Mouse (Mus musculus) heart, embryonic 16.5 days (tissue): ENCODE data around the gene Lypd3. TPM values are rescaled to one million over a fixed set of nuclear protein-coding genes. Genes with fewer than 3 reads are reported as not detected.

Experiments
- ATAC-seq: fragments of 200-750 bp; cut with Nextera tagmentation; replicated peaks from 2 replicates; pipeline ENCODE4 v1.8.0; 2017; ENCODE audit warnings: moderate number of reproducible peaks; ENCODE audit not compliant: insufficient read depth, low FRiP score; ENCODE audit errors: extremely low read depth
- H3K27ac ChIP-seq: fragments of 300-500 bp; sonication (generic); 2 replicates; pipeline ENCODE4 v1.5.1; 2014; ENCODE audit warnings: mild to moderate bottlenecking, low read length, control low read depth, moderate library complexity
- H3K27me3 ChIP-seq: fragments of 300-500 bp; sonication (generic); 2 replicates; pipeline ENCODE4 v1.6.1; 2014; ENCODE audit warnings: low read length, mixed read lengths; ENCODE audit not compliant: control insufficient read depth, insufficient read depth
- H3K36me3 ChIP-seq: fragments of 300-500 bp; sonication (generic); 2 replicates; pipeline ENCODE4 v1.6.1; 2014; ENCODE audit not compliant: control insufficient read depth, insufficient read depth
- H3K4me1 ChIP-seq: fragments of 300-500 bp; sonication (generic); 2 replicates; pipeline ENCODE4 v1.6.1; 2014; ENCODE audit warnings: low read length, mixed read lengths; ENCODE audit not compliant: control insufficient read depth, insufficient read depth
- H3K4me2 ChIP-seq: fragments of 300-500 bp; sonication (generic); 2 replicates; pipeline ENCODE4 v1.6.1; 2014; ENCODE audit warnings: low read depth, mild to moderate bottlenecking, control low read depth, low read length
- H3K4me3 ChIP-seq: fragments of 300-500 bp; sonication (generic); 2 replicates; pipeline ENCODE4 v1.5.1; 2014; ENCODE audit warnings: mild to moderate bottlenecking, control low read depth, low read length
- H3K9ac ChIP-seq: fragments of 300-500 bp; sonication (generic); 2 replicates; pipeline ENCODE4 v1.6.1; 2014; ENCODE audit warnings: low read length, control low read depth
- H3K9me3 ChIP-seq: fragments of 300-500 bp; sonication (generic); replicated peaks from 2 replicates; pipeline ENCODE4 v1.6.1; 2016; ENCODE audit warnings: low read length; ENCODE audit not compliant: control insufficient read depth
- WGBS: fragments of 180-500 bp; shearing (Covaris S2); extraction: QIAGEN DNeasy Blood & Tissue Kit; methylation state at CpG from one replicate; pipeline ENCODE4 v1.1.7; 2014; 5-methylcytosine and 5-hydroxymethylcytosine counted together
- polyA plus RNA-seq: library from polyadenylated mRNA; unstranded; fragments of >200 nt; fragmentation: Nextera tagmentation; extraction: Ambion mirVana; gene quantifications from 2 replicates; pipeline ENCODE4 v1.2.1, GENCODE M21; 2015

The Lypd3 gene
- polyA plus RNA-seq, 1 experiment from 2014 or later = 0.08 TPM

- ATAC-seq = no peak
- peaks cover 31% of the 10 kb centered on the region for H3K27me3 ChIP-seq
These were observed 6.1 kb downstream of the Lypd3 start for GRCm38 (mm10) chr7:24642491-24642890.

GRCm38 (mm10) chr7:24644492-24644891 lies 8.1 kb downstream of the Lypd3 start:
- Histone ChIP-seq H3K27me3 (peaks cover 15% of the 10 kb centered on the region), H3K9ac (no peak overlapping the region), H3K4me3 (no peak overlapping the region), H3K27ac (no peak overlapping the region), H3K4me1 (no peaks in the 10 kb centered on the region), H3K36me3 (no peaks in the 10 kb centered on the region), H3K4me2 (no peak overlapping the region), H3K9me3 (no peaks in the 10 kb centered on the region)
- ATAC-seq = no peak
- 70% methylated on average over 6 of the region's 6 CpGs for whole genome bisulfite sequencing

More at GRCm38 (mm10) chr7:24642491-24642890, 6.1 kb downstream of the Lypd3 start:
- no peak overlapping the region for H3K9ac ChIP-seq
- no peak overlapping the region for H3K27ac ChIP-seq
- H3K4me2 ChIP-seq = no peak overlapping the region
- H3K4me3 ChIP-seq = no peak overlapping the region
- H3K9me3 ChIP-seq = no peaks in the 10 kb centered on the region
- no peaks in the 10 kb centered on the region for H3K36me3 ChIP-seq
- peaks cover 4% of the 10 kb centered on the region for H3K4me1 ChIP-seq
- WGBS = 2% methylated on average over 9 of the region's 9 CpGs

GRCm38 (mm10) chr7:24644996-24645395 lies 8.6 kb downstream of the Lypd3 start:
- ATAC-seq = no peak
- Histone ChIP-seq H3K27me3 (peaks cover 13% of the 10 kb centered on the region), H3K4me3 (no peak overlapping the region), H3K4me2 (no peak overlapping the region), H3K9me3 (no peaks in the 10 kb centered on the region), H3K4me1 (no peaks in the 10 kb centered on the region), H3K9ac (no peak overlapping the region), H3K36me3 (no peaks in the 10 kb centered on the region), H3K27ac (no peak overlapping the region)
- WGBS = 61% methylated on average over 7 of the region's 7 CpGs

GRCm38 (mm10) chr7:24646486-24646885 lies 10.1 kb downstream of the Lypd3 start:
- Histone ChIP-seq H3K9me3 (no peaks in the 10 kb centered on the region), H3K4me1 (no peaks in the 10 kb centered on the region), H3K9ac (no peak overlapping the region), H3K27me3 (peaks cover 7% of the 10 kb centered on the region; the same call in 1 of the 2 replicates), H3K27ac (no peak overlapping the region), H3K4me2 (no peak overlapping the region), H3K4me3 (no peak overlapping the region), H3K36me3 (no peaks in the 10 kb centered on the region)
- WGBS = 66% methylated on average over 7 of the region's 7 CpGs
- no peak for ATAC-seq

- H3K4me1 ChIP-seq = no peaks in the 10 kb centered on the region
- H3K9me3 ChIP-seq = no peaks in the 10 kb centered on the region
- H3K36me3 ChIP-seq = no peaks in the 10 kb centered on the region
- H3K9ac ChIP-seq = no peak overlapping the region
- ATAC-seq = no peak
- H3K4me3 ChIP-seq = no peak overlapping the region
- no peak overlapping the region for H3K27ac ChIP-seq
- H3K27me3 ChIP-seq = no peaks in the 10 kb centered on the region
- H3K4me2 ChIP-seq = no peak overlapping the region
- 25% methylated on average over 7 of the region's 7 CpGs for WGBS
These were observed 17.3 kb downstream of the Lypd3 start for GRCm38 (mm10) chr7:24653681-24654080.

- H3K36me3 ChIP-seq = no peaks in the 10 kb centered on the region
- ATAC-seq = no peak
- H3K27me3 ChIP-seq = no peaks in the 10 kb centered on the region
- no peak overlapping the region for H3K4me3 ChIP-seq
- no peak overlapping the region for H3K4me2 ChIP-seq
- H3K9ac ChIP-seq = no peak overlapping the region
- WGBS = 53% methylated on average over 12 of the region's 12 CpGs
- H3K4me1 ChIP-seq = no peaks in the 10 kb centered on the region
- no peaks in the 10 kb centered on the region for H3K9me3 ChIP-seq
- H3K27ac ChIP-seq = no peak overlapping the region
These were observed 23.5 kb downstream of the Lypd3 start for GRCm38 (mm10) chr7:24659737-24660357.

- no peaks in the 10 kb centered on the region for H3K4me1 ChIP-seq
- H3K36me3 ChIP-seq = no peaks in the 10 kb centered on the region
- H3K4me3 ChIP-seq = no peak overlapping the region
- ATAC-seq = no peak; the same call in 1 of the 2 replicates
- H3K27me3 ChIP-seq = no peaks in the 10 kb centered on the region; the same call in 1 of the 2 replicates
- H3K27ac ChIP-seq = no peak overlapping the region
- H3K9me3 ChIP-seq = no peaks in the 10 kb centered on the region
- no peak overlapping the region for H3K9ac ChIP-seq
- no peak overlapping the region for H3K4me2 ChIP-seq
- 52% methylated on average over 17 of the region's 17 CpGs for WGBS
These were observed 25.0 kb downstream of the Lypd3 start for GRCm38 (mm10) chr7:24661118-24661904.

- H3K4me1 ChIP-seq = no peaks in the 10 kb centered on the region
- ATAC-seq = peak; percentile 67; the same call in 1 of the 2 replicates
- no peak overlapping the region for H3K4me2 ChIP-seq
- no peaks in the 10 kb centered on the region; the same call in 1 of the 2 replicates for H3K27me3 ChIP-seq
- WGBS = 11% methylated on average over 8 of the region's 8 CpGs
- no peaks in the 10 kb centered on the region for H3K9me3 ChIP-seq
- H3K27ac ChIP-seq = no peak overlapping the region
- no peak overlapping the region for H3K9ac ChIP-seq
- H3K4me3 ChIP-seq = no peak overlapping the region
- H3K36me3 ChIP-seq = no peaks in the 10 kb centered on the region
These were observed 26.2 kb downstream of the Lypd3 start for GRCm38 (mm10) chr7:24662575-24662974.

GRCm38 (mm10) chr7:24664301-24664700 lies 28.0 kb downstream of the Lypd3 start:
- Histone ChIP-seq H3K36me3 (no peaks in the 10 kb centered on the region), H3K4me1 (no peaks in the 10 kb centered on the region), H3K9ac (no peak overlapping the region), H3K27me3 (no peaks in the 10 kb centered on the region; the same call in 1 of the 2 replicates), H3K4me2 (no peak overlapping the region), H3K9me3 (no peaks in the 10 kb centered on the region), H3K27ac (no peak overlapping the region), H3K4me3 (no peak overlapping the region)
- ATAC-seq = no peak
- WGBS = 48% methylated on average over 8 of the region's 8 CpGs
